Mouse (Mus musculus) left cerebral cortex, postnatal 14 days (tissue): ENCODE results near the gene Myoz2. TPM values are rescaled to one million over a fixed set of nuclear protein-coding genes. Genes with fewer than 3 reads are reported as not detected.

Source experiments
- DNase-seq, 2 experiments: peaks; one replicate each; pipeline ENCODE4 v3.0.0; 2021 to 2022; ENCODE audit warnings: low spot score in 2 of 2, mixed read lengths in 1 of 2
- intact Hi-C: fragments of 180-260 bp; cut with DNase I; formaldehyde crosslinking; loops from one replicate; pipeline ENCODE4 v1.15.1; 2025
- total RNA-seq, 2 experiments: library from RNA; stranded (reverse); gene quantifications; 2 replicates each; pipeline ENCODE4 v1.2.3; 2021

Gene Myoz2
- total RNA-seq, 2 experiments from 2014 or later, result not detected

- DNase-seq, result no peak
- intact Hi-C loops, result no loop called here
Measured at GRCm38 (mm10) chr3:123018792-123019191, 16.0 kb downstream of the Myoz2 start.

- intact Hi-C loops, result no loop called here
- no peak for DNase-seq
Measured at GRCm38 (mm10) chr3:123013476-123013875, 21.3 kb downstream of the Myoz2 start.

- intact Hi-C loops, result no loop called here
- DNase-seq, result peak in 1 of 2 experiments; percentile 7
Measured at GRCm38 (mm10) chr3:123009417-123009816, 25.4 kb downstream of the Myoz2 start.

GRCm38 (mm10) chr3:123007386-123007785 lies 27.4 kb downstream of the Myoz2 start:
- intact Hi-C loops, result no loop called here
- DNase-seq, result no peak

- DNase-seq, result no peak
- intact Hi-C loops, result no loop called here
Measured at GRCm38 (mm10) chr3:123001053-123001452, 33.8 kb downstream of the Myoz2 start.

GRCm38 (mm10) chr3:122998511-122998910 lies 36.3 kb downstream of the Myoz2 start:
- DNase-seq, result no peak
- intact Hi-C loops, result no loop called here

- intact Hi-C loops, result no loop called here
- DNase-seq, result no peak
Measured at GRCm38 (mm10) chr3:122996968-122997367, 37.8 kb downstream of the Myoz2 start.

GRCm38 (mm10) chr3:122986906-122987305 lies 47.9 kb downstream of the Myoz2 start:
- intact Hi-C loops, result loop anchor here (5.0 kb wide), 1 partner anchor 115 kb away; no protein-coding TSS in a partner anchor
- DNase-seq, result no peak

GRCm38 (mm10) chr3:122986386-122986785 lies 48.4 kb downstream of the Myoz2 start:
- intact Hi-C loops, result loop anchor here (5.0 kb wide), 1 partner anchor 116 kb away; no protein-coding TSS in a partner anchor
- DNase-seq, result no peak

- intact Hi-C loops, result loop anchor here (5.0 kb wide), 1 partner anchor 117 kb away; no protein-coding TSS in a partner anchor
- no peak for DNase-seq
Measured at GRCm38 (mm10) chr3:122985183-122985944, 49.5 kb downstream of the Myoz2 start.

GRCm38 (mm10) chr3:122984249-122985182 lies 50.3 kb downstream of the Myoz2 start, which contains the start of gene Usp53:
Gene Usp53, minus strand, starts transcription at chr3:122984510.
- intact Hi-C loops, result loop anchor here (5.0 kb wide), 2 partner anchors 42 to 118 kb away; no protein-coding TSS in a partner anchor
- DNase-seq, result peak; percentile 93 to 95

- intact Hi-C loops, result loop anchor here (5.0 kb wide), 1 partner anchor 42 kb away; no protein-coding TSS in a partner anchor
- DNase-seq, result peak in 1 of 2 experiments; percentile 57
Measured at GRCm38 (mm10) chr3:122983849-122984248, 51.0 kb downstream of the Myoz2 start.

- intact Hi-C loops, result no loop called here
- DNase-seq, result no peak
Measured at GRCm38 (mm10) chr3:122975964-122976363, 58.9 kb downstream of the Myoz2 start.

GRCm38 (mm10) chr3:122975363-122975762 lies 59.5 kb downstream of the Myoz2 start:
- no peak for DNase-seq
- intact Hi-C loops, result no loop called here

- intact Hi-C loops, result no loop called here
- DNase-seq, result no peak
Measured at GRCm38 (mm10) chr3:122974833-122975232, 60.0 kb downstream of the Myoz2 start.

GRCm38 (mm10) chr3:122972126-122972822 lies 62.5 kb downstream of the Myoz2 start:
- intact Hi-C loops, result no loop called here
- no peak for DNase-seq

- DNase-seq, result no peak
- intact Hi-C loops, result no loop called here
Measured at GRCm38 (mm10) chr3:122968391-122968790, 66.4 kb downstream of the Myoz2 start.

GRCm38 (mm10) chr3:122964301-122964700 lies 70.5 kb downstream of the Myoz2 start:
- no peak for DNase-seq
- intact Hi-C loops, result no loop called here
